Mouse (Mus musculus): ENCODE measurements around the gene Zfp1.

The Zfp1 gene

GRCm38 (mm10) chr8:111678111-111678510, 34.9 kb downstream of the Zfp1 start:
- peak in 1 of 2 experiments; percentile 13 for DNase-seq

- DNase-seq: no peak
These were observed 35.6 kb downstream of the Zfp1 start for GRCm38 (mm10) chr8:111678848-111679247.

GRCm38 (mm10) chr8:111680423-111681028, 37.3 kb downstream of the Zfp1 start:
- DNase-seq: no peak

GRCm38 (mm10) chr8:111681153-111681552, 38.0 kb downstream of the Zfp1 start:
- no peak for DNase-seq

GRCm38 (mm10) chr8:111682521-111682920, 39.3 kb downstream of the Zfp1 start:
- no peak for DNase-seq

- no peak for DNase-seq
These were observed 43.7 kb downstream of the Zfp1 start for GRCm38 (mm10) chr8:111686881-111687280.

GRCm38 (mm10) chr8:111690960-111691445, 47.8 kb downstream of the Zfp1 start, which contains the start of gene Ctrb1:
Gene Ctrb1 (minus strand): TSS chr8:111691010.
- no peak for DNase-seq

GRCm38 (mm10) chr8:111693261-111693741, 50.1 kb downstream of the Zfp1 start:
- no peak for DNase-seq

GRCm38 (mm10) chr8:111695441-111695840, 52.2 kb downstream of the Zfp1 start:
- no peak for DNase-seq

- no peak for DNase-seq
These were observed 54.5 kb downstream of the Zfp1 start for GRCm38 (mm10) chr8:111697655-111698054.

- no peak for DNase-seq
These were observed 55.8 kb downstream of the Zfp1 start for GRCm38 (mm10) chr8:111699035-111699434.

- no peak for DNase-seq
These were observed 57.0 kb downstream of the Zfp1 start for GRCm38 (mm10) chr8:111700201-111700600.

- no peak for DNase-seq
These were observed 57.5 kb downstream of the Zfp1 start for GRCm38 (mm10) chr8:111700740-111701139.

GRCm38 (mm10) chr8:111701380-111701779, 58.2 kb downstream of the Zfp1 start:
- DNase-seq: no peak

GRCm38 (mm10) chr8:111704585-111704984, 61.4 kb downstream of the Zfp1 start:
- no peak for DNase-seq

GRCm38 (mm10) chr8:111705222-111705621, 62.0 kb downstream of the Zfp1 start:
- DNase-seq: no peak

GRCm38 (mm10) chr8:111705699-111706098, 62.5 kb downstream of the Zfp1 start:
- DNase-seq: no peak

- DNase-seq: no peak
These were observed 65.1 kb downstream of the Zfp1 start for GRCm38 (mm10) chr8:111708265-111708664.

GRCm38 (mm10) chr8:111709223-111709622, 66.0 kb downstream of the Zfp1 start:
- DNase-seq: no peak

GRCm38 (mm10) chr8:111710777-111711485, 67.7 kb downstream of the Zfp1 start:
- DNase-seq: no peak

GRCm38 (mm10) chr8:111712135-111712534, 68.9 kb downstream of the Zfp1 start:
- no peak for DNase-seq

- no peak for DNase-seq
These were observed 69.4 kb downstream of the Zfp1 start for GRCm38 (mm10) chr8:111712588-111712987.

- no peak for DNase-seq
These were observed 70.1 kb downstream of the Zfp1 start for GRCm38 (mm10) chr8:111713291-111713690.

GRCm38 (mm10) chr8:111713817-111714216, 70.6 kb downstream of the Zfp1 start:
- DNase-seq: no peak

All from thymus, adult 18-20 months (tissue).